Mouse (Mus musculus) liver, embryonic 16.5 days (tissue): ENCODE results near the gene Cers6. TPM values are rescaled to one million over a fixed set of nuclear protein-coding genes. Genes with fewer than 3 reads are reported as not detected.

ENCODE experiments used
- ATAC-seq: fragments of 200-750 bp; cut with Nextera tagmentation; 2 replicates; pipeline ENCODE4 v1.8.0; 2017; ENCODE audit warnings: low read depth, mild to moderate bottlenecking, moderate number of reproducible peaks, moderate library complexity
- H3K27ac ChIP-seq: fragments of 300-500 bp; sonication (generic); 2 replicates; pipeline ENCODE4 v1.5.1; 2014; ENCODE audit warnings: mild to moderate bottlenecking, low read length
- H3K27me3 ChIP-seq: fragments of 300-500 bp; sonication (generic); 2 replicates; pipeline ENCODE4 v1.6.1; 2014; ENCODE audit warnings: low read depth, low read length, mixed read lengths; ENCODE audit not compliant: control insufficient read depth, insufficient read depth
- H3K36me3 ChIP-seq: fragments of 300-500 bp; sonication (generic); 2 replicates; pipeline ENCODE4 v1.6.1; 2014; ENCODE audit warnings: mild to moderate bottlenecking; ENCODE audit not compliant: control insufficient read depth, insufficient read depth
- H3K4me1 ChIP-seq: fragments of 300-500 bp; sonication (generic); 2 replicates; pipeline ENCODE4 v1.6.1; 2014; ENCODE audit warnings: low read depth, low read length, mixed read lengths; ENCODE audit not compliant: control insufficient read depth
- H3K4me2 ChIP-seq: fragments of 300-500 bp; sonication (generic); 2 replicates; pipeline ENCODE4 v1.6.1; 2014; ENCODE audit warnings: low read depth, low read length, mixed read lengths
- H3K4me3 ChIP-seq: fragments of 300-500 bp; sonication (generic); 2 replicates; pipeline ENCODE4 v1.5.1; 2014; ENCODE audit warnings: low read depth, mild to moderate bottlenecking, low read length
- H3K9ac ChIP-seq: fragments of 300-500 bp; sonication (generic); 2 replicates; pipeline ENCODE4 v1.6.1; 2014; ENCODE audit warnings: low read depth, low read length
- H3K9me3 ChIP-seq: fragments of 300-500 bp; sonication (generic); replicated peaks from 2 replicates; pipeline ENCODE4 v1.6.1; 2016; ENCODE audit warnings: low read length; ENCODE audit not compliant: control insufficient read depth
- WGBS: fragments of 180-500 bp; shearing (Covaris S2); extraction: QIAGEN DNeasy Blood & Tissue Kit; methylation state at CpG from one replicate; pipeline ENCODE4 v1.1.7; 2014; ENCODE audit not compliant: insufficient replicate concordance; 5-methylcytosine and 5-hydroxymethylcytosine counted together
- polyA plus RNA-seq: library from polyadenylated mRNA; unstranded; fragments of >200 nt; fragmentation: Nextera tagmentation; extraction: Ambion mirVana; gene quantifications from 2 replicates; pipeline ENCODE4 v1.2.1, GENCODE M21; 2015

The Cers6 gene
- polyA plus RNA-seq, 1 experiment from 2014 or later, result 10.7 TPM

DNA sequence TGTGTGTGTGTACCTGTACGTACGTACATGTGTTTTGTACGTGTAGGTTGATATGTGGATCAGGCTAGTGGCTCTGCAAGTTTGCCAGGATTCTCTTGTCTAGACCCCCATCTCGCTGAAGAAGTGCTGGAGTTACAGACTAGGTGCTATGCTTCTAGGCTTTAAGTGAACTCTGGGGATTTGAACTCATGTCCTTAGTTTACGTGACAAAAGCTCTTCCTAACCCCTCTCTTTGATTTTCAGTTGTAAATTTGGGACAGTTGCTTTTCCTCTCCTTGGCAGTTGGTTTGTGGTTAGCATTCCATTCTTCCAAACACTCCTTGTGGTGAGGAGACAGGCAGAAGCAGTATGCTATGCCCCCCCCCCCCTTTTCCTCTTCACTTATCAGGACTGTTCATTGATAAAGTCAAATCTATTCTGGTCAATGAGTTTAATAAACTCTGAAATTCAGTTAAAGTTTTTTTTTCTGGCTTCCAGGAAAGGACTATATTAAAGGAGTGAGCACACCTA, 28.5 kb downstream of the Cers6 start:
- no peaks in the 10 kb centered on the region for H3K9me3 ChIP-seq
- 52% methylated on average over 5 of the region's 5 CpGs for WGBS
- no peak overlapping the region for H3K27ac ChIP-seq
- no peak overlapping the region for H3K9ac ChIP-seq
- ATAC-seq, result no peak
- H3K4me3 ChIP-seq, result no peak overlapping the region
- H3K4me2 ChIP-seq, result no peak overlapping the region
- no peaks in the 10 kb centered on the region for H3K4me1 ChIP-seq
- H3K27me3 ChIP-seq, result no peaks in the 10 kb centered on the region
- no peaks in the 10 kb centered on the region for H3K36me3 ChIP-seq

DNA sequence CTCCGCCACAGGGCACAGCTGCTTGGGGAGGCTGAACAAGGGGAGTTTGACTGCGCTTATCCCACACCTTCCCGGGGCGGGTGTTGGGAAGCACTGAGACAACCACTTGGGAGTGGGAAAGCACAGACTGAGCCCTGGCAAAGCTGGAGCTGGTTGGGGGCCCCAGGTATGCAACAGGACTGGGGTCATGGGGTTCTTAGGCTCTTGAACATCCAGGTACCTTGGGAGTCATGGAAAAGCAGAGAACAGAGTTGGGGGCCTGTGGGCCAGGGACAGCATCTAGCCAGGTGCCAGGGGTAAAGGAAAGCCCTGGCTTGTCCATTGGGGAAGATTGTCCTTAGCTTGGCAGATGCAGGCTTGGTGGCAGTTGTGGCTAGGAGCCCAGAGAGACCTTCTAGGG, 31.2 kb downstream of the Cers6 start:
- Histone ChIP-seq H3K36me3 (no peaks in the 10 kb centered on the region), H3K4me1 (no peaks in the 10 kb centered on the region), H3K4me2 (no peak overlapping the region), H3K27ac (no peak overlapping the region), H3K4me3 (no peak overlapping the region), H3K9me3 (no peaks in the 10 kb centered on the region), H3K27me3 (no peaks in the 10 kb centered on the region), H3K9ac (no peak overlapping the region)
- 72% methylated on average over 4 of the region's 4 CpGs for WGBS
- no peak for ATAC-seq

DNA sequence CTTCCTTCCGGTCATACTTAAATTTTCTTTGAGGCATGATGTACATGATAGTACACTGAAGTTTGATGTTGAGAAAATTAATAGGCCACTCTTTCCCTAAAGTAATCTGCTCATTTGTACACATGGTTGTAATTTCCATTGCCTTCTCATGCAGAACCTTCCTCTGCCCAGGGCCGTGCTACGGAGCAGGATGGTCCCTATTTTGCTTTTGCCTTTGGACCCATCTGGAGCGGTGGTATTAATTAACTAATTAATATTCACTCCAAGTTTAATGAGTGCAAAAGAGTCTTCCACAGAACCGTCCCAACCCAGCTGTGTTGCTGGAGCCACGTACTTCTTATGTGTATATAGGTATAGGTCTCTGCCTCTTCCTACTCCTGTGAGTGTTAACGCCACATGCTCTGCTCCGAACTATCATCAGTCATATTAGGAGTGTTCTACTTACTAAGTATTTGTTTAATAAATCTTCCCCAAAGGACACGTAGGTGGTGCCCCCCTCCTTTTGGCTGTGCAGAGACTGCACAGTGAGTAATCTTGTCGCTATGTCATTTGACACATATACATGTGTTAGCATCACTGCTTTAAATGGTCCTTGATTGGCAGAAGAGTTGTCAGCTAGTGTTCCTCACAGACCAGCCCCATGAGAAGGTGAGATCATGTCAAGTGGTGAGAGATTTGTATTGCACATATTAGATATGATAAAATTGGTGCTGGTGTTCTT, 34.0 kb downstream of the Cers6 start:
- Histone ChIP-seq H3K9ac (no peak overlapping the region), H3K27me3 (no peaks in the 10 kb centered on the region), H3K36me3 (no peaks in the 10 kb centered on the region), H3K4me3 (no peak overlapping the region), H3K27ac (no peak overlapping the region), H3K4me1 (peaks cover under 1% of the 10 kb centered on the region), H3K9me3 (no peaks in the 10 kb centered on the region), H3K4me2 (no peak overlapping the region)
- WGBS, result 74% methylated on average over 10 of the region's 10 CpGs
- no peak for ATAC-seq

DNA sequence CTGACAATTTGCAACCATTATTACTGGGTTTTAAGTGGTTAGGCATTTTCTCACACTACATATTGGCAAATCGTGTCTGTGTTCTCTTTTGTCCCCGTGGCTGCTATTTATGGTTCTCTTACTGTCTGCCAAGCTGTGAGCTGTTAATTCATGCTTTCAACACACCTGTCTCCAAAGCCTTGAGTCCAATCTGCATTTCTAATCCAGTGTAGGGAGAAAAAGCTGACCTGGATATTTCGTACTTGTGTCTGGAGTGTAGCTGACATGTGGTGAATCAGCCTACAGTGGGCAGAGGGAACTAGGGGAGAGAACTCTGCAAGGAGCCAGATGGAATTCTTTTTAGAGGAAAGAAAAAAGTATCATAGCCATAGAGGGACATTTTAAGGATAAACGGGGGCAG, 35.0 kb downstream of the Cers6 start:
- Histone ChIP-seq H3K9ac (no peak overlapping the region), H3K4me2 (no peak overlapping the region), H3K4me1 (peaks cover 6% of the 10 kb centered on the region), H3K9me3 (no peaks in the 10 kb centered on the region), H3K4me3 (no peak overlapping the region), H3K27ac (no peak overlapping the region), H3K27me3 (no peaks in the 10 kb centered on the region), H3K36me3 (no peaks in the 10 kb centered on the region)
- WGBS, result 57% methylated on average over 4 of the region's 4 CpGs
- ATAC-seq, result no peak

DNA sequence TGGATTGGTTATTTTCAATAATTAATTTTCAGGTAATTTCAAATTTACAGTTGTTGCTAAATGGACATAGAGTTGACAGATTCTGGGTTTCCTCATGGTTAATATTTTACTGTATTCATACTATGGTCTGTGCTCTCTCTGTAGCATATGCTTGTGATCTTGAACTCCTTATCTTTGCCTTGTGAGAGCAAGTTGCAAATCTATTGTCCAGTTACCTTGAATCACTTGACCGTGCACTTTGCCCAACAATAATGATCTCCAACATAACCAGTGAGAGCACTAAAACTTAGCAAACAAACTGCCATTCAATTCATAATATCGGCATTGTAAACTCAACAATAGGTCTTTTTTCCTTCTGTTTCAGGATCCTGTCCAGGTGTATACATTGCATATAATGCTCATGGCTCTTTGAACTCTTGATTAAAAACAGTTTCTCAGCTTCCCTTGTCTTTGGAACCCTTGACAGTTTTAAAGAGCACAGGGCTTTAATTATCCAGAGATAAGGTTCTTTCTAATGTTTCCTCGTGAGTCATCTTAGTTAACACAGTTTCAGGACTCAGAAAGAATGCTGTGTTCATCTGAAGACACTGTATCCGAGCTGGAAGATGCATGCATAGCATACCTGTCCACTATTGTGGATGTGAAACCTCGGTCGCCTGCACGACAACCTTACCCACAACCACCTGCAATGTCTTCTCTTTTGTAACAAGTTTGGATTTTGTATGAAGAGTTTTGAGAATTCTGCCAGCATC, 38.7 kb downstream of the Cers6 start:
- no peak for ATAC-seq
- no peak overlapping the region for H3K4me3 ChIP-seq
- WGBS, result 50% methylated on average over 7 of the region's 7 CpGs
- no peaks in the 10 kb centered on the region for H3K9me3 ChIP-seq
- no peak overlapping the region for H3K4me2 ChIP-seq
- H3K4me1 ChIP-seq, result peaks cover 6% of the 10 kb centered on the region
- H3K36me3 ChIP-seq, result no peaks in the 10 kb centered on the region
- H3K9ac ChIP-seq, result no peak overlapping the region
- no peaks in the 10 kb centered on the region for H3K27me3 ChIP-seq
- no peak overlapping the region for H3K27ac ChIP-seq

DNA sequence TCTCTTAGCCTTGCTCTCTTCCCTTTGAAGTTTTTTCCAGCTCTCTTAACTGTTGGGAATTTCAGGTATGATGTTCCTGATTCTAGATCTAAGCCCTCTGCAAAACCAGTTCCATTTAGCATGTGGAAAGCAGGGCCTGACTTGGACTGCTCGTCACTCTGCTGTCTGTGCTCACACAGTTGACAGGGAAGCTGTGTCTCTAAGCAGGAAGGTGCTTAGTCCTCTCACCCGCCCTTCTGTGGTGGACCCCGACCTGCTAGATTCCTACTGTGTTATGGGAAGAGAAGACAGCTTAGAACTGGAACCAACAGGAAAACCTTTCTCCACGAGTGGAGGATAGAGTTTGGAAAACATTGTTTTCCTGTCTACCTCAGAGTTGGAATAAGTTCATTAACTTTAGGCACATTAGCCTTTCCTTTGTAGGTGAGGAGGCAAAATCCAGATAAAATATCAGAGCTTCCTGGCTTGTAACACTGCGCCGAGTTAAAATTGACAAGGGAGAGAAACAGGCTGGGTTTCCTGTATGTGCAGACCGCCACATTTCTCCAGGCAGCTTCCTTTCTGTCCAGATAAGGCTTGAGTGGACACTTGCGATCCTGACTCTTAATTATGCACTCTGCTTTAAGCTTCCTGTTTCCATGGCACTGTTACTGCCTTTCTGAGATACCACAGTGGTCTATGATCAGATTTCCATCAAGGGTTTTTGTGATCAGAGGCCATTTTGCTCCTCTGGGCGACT, 39.6 kb downstream of the Cers6 start:
- H3K27ac ChIP-seq, result no peak overlapping the region

DNA sequence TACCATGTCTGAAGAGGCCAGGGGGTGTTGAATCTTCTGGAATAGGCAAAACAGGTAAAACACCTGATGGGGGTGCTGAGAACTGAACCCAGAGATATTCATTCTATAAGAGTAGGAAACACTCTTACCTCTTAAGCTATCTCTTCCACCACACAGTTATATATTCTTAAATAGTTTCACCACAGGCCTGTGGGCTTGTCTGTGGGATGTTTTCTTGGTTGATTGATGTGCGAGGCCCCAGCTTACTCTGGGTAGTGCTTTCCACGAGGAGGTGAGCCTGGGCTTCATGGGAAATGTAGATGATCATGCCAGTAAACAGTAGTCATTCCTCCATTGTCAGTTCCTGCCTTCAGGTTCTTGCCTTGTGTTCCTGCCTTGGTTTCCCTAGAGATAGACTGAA, 40.5 kb downstream of the Cers6 start:
- H3K4me1 ChIP-seq, result peaks cover 6% of the 10 kb centered on the region
- no peak overlapping the region for H3K27ac ChIP-seq
- no peaks in the 10 kb centered on the region for H3K27me3 ChIP-seq
- H3K9ac ChIP-seq, result no peak overlapping the region
- WGBS, result 54% methylated on average over 2 of the region's 2 CpGs
- no peaks in the 10 kb centered on the region for H3K36me3 ChIP-seq
- ATAC-seq, result no peak
- H3K9me3 ChIP-seq, result no peaks in the 10 kb centered on the region
- no peak overlapping the region for H3K4me2 ChIP-seq
- H3K4me3 ChIP-seq, result no peak overlapping the region

More for the DNA sequence above, 39.6 kb downstream of the Cers6 start:
- peak; percentile 32; the same call in 1 of the 2 replicates for ATAC-seq
- Histone ChIP-seq H3K4me2 (no peak overlapping the region), H3K4me1 (peaks cover 6% of the 10 kb centered on the region), H3K36me3 (no peaks in the 10 kb centered on the region), H3K9ac (no peak overlapping the region), H3K9me3 (no peaks in the 10 kb centered on the region), H3K27me3 (no peaks in the 10 kb centered on the region), H3K4me3 (no peak overlapping the region)
- WGBS, result 15% methylated on average over 9 of the region's 9 CpGs

DNA sequence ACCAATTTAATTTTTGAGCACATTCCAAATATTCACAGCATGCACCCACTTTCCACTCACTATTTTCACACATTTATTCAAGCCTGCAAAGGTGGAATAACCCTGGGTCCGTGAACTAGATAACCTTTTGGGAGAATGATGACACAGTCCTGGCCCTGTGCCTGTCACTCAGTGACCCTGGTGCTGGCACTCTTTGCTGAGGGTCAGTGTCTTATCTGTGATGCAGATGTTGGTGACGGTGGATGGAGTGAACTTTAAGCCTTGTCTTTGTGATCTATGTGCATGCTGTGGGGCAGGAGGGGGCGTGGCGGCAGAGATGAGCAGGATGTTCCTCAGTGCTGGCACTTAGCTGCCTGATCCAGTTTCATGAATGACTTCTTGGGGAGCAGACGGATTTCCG, 41.3 kb downstream of the Cers6 start:
- Histone ChIP-seq H3K9me3 (no peaks in the 10 kb centered on the region), H3K27ac (no peak overlapping the region), H3K27me3 (no peaks in the 10 kb centered on the region), H3K4me3 (no peak overlapping the region), H3K4me2 (no peak overlapping the region), H3K4me1 (peaks cover 6% of the 10 kb centered on the region), H3K9ac (no peak overlapping the region), H3K36me3 (no peaks in the 10 kb centered on the region)
- 58% methylated on average over 6 of the region's 6 CpGs for WGBS
- peak; percentile 80 for ATAC-seq
